Mouse (Mus musculus): ENCODE results near the gene Armc9. TPM values are rescaled to one million over a fixed set of nuclear protein-coding genes. Genes with fewer than 3 reads are reported as not detected.

Armc9 gene
- total and polyA plus RNA-seq, 3 experiments: 10.9 to 15.5 (median 15.1) TPM

DNA sequence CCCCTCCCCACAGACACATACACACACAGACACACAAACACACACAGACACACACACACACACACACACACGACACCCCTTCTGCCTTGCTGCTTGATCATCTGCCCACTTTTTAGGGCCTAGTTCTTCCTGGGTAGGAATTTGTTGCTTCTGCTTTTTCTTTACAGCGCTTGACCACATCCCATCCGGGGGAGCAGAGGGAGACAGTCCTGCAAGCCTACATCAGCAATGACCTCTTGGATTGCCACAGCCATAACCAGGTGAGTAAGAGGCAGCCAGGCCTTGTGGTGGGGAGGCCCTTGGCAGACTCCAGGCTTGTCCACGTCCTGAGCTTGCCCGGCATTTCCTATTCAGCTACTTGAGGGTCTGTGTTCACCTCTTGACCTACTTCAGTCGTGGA is 36.3 kb downstream of the Armc9 start:
- H3K9ac ChIP-seq (ENCODE audit: insufficient read depth, low read depth): no peak overlapping the region
- no peak for DNase-seq (ENCODE audit: extremely low read depth)
- no peaks in the 10 kb centered on the region for H3K9me3 ChIP-seq (replicated peaks; ENCODE audit: low read length)
- dilution Hi-C loops (cut with MboI; ENCODE audit: extremely low pct_ligation_motif_present, extremely low pct_unique_long_range_greater_than_20kb, low sequenced_read_pairs) (loop anchor here (25.0 kb wide), 1 partner anchor 146 kb away; no protein-coding TSS in a partner anchor), in situ Hi-C loops (cut with MboI; ENCODE audit: low pct_ligation_motif_present, low pct_unique_long_range_greater_than_20kb, low sequenced_read_pairs) (no loop called here)
- peaks cover 0 to 11% of the 10 kb centered on the region in 2 experiments; a peak in 2 of 4 replicates for H3K4me1 ChIP-seq (ENCODE audit: control insufficient read depth in 1 of 2, insufficient read depth in 2 of 2)
- no peak overlapping the region for H3K27ac ChIP-seq (ENCODE audit: insufficient read depth, low read depth)
- no peaks in the 10 kb centered on the region for H3K27me3 ChIP-seq (replicated peaks)
- no peak for TF ChIP-seq JUND (conservative IDR thresholded peaks at IDR 0.05; ENCODE audit: low read depth, low read length)
- no peak for TF ChIP-seq MAFK (IDR thresholded peaks at IDR 0.05; ENCODE audit: insufficient replicate concordance, low read length)
- TF ChIP-seq MXI1 (IDR thresholded peaks at IDR 0.05; ENCODE audit: low read depth, low read length): no peak
- TF ChIP-seq RCOR1 (conservative IDR thresholded peaks at IDR 0.05; ENCODE audit: low read depth, low read length): no peak
- no peak for TF ChIP-seq NRF1 (IDR thresholded peaks at IDR 0.05; ENCODE audit: low read depth, low read length)
- TF ChIP-seq MEF2A (IDR thresholded peaks at IDR 0.05; ENCODE audit: borderline replicate concordance, low read depth, low read length): no peak
- no peak for TF ChIP-seq POLR2AphosphoS2 (IDR thresholded peaks at IDR 0.05; ENCODE audit: low read depth, low read length)
- TF ChIP-seq MYC (IDR thresholded peaks at IDR 0.05; ENCODE audit: low read depth, low read length): no peak
- no peak for TF ChIP-seq HCFC1 (IDR thresholded peaks at IDR 0.05; ENCODE audit: low read depth, low read length)
- no peak for TF ChIP-seq UBTF (IDR thresholded peaks at IDR 0.05; ENCODE audit: low read depth, low read length)
- no peak for TF ChIP-seq CHD2 (IDR thresholded peaks at IDR 0.05; ENCODE audit: low read length)
- no peak for TF ChIP-seq ELF1 (IDR thresholded peaks at IDR 0.05; ENCODE audit: low read depth, low read length)
- no peak for TF ChIP-seq RAD21 (IDR thresholded peaks at IDR 0.05; ENCODE audit: low read depth, low read length)
- H3K79me2 ChIP-seq (replicated peaks; ENCODE audit: control insufficient read depth, extremely low read depth, insufficient read depth, poor library complexity, severe bottlenecking): no peaks in the 10 kb centered on the region
- peaks cover 12 to 70% of the 10 kb centered on the region in 2 experiments for H3K36me3 ChIP-seq (replicated peaks in 1 of 2; ENCODE audit: control insufficient read depth in 1 of 2, insufficient read depth in 1 of 2, low read length in 1 of 2)
- no peak overlapping the region for H3K4me3 ChIP-seq (replicated peaks in 1 of 3; ENCODE audit: low read depth in 2 of 3, low read length in 2 of 3, poor library complexity in 1 of 3)
- no peak overlapping the region for H3K4me2 ChIP-seq (ENCODE audit: insufficient read depth, low read depth, poor library complexity, severe bottlenecking)

DNA sequence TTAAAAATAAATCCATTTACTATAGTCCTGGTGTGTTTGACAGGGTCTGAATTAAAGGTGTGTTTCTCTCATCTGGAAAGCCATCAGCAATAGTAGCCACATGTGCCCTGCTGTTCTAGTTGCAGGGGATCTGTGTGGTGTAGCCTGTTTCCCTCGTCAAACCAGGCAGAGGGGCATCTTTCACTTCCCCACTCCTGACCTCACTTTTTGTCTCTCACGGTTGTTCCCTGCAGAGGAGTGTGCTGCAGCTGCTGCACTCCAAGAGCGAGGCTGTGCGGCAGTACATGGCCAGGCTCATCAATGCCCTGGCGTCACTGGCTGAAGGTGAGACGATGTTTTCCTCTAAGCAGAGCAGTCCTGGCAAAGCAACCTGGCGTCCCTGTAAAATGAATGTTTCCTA is 39.5 kb downstream of the Armc9 start:
- DNase-seq (ENCODE audit: extremely low read depth): peak; percentile 27

More for the DNA sequence above, 39.5 kb downstream of the Armc9 start:
- in situ Hi-C loops (cut with MboI; ENCODE audit: low pct_ligation_motif_present, low pct_unique_long_range_greater_than_20kb, low sequenced_read_pairs) (no loop called here), dilution Hi-C loops (cut with MboI; ENCODE audit: extremely low pct_ligation_motif_present, extremely low pct_unique_long_range_greater_than_20kb, low sequenced_read_pairs) (loop anchor here (25.0 kb wide), 1 partner anchor 143 kb away; no protein-coding TSS in a partner anchor)
- Histone ChIP-seq H3K4me2 (ENCODE audit: insufficient read depth, low read depth, poor library complexity, severe bottlenecking) (no peak overlapping the region), H3K36me3 (replicated peaks in 1 of 2; ENCODE audit: control insufficient read depth in 1 of 2, insufficient read depth in 1 of 2, low read length in 1 of 2) (peaks cover 32 to 75% of the 10 kb centered on the region in 2 experiments), H3K4me3 (replicated peaks in 1 of 3; ENCODE audit: low read depth in 2 of 3, low read length in 2 of 3, poor library complexity in 1 of 3) (no peak overlapping the region), H3K79me2 (replicated peaks; ENCODE audit: control insufficient read depth, extremely low read depth, insufficient read depth, poor library complexity, severe bottlenecking) (no peaks in the 10 kb centered on the region), H3K9ac (ENCODE audit: insufficient read depth, low read depth) (no peak overlapping the region), H3K9me3 (replicated peaks; ENCODE audit: low read length) (no peaks in the 10 kb centered on the region), H3K27ac (ENCODE audit: insufficient read depth, low read depth) (no peak overlapping the region), H3K27me3 (replicated peaks) (no peaks in the 10 kb centered on the region), H3K4me1 (ENCODE audit: control insufficient read depth in 1 of 2, insufficient read depth in 2 of 2) (peaks cover 0 to 9% of the 10 kb centered on the region in 2 experiments; a peak in 2 of 4 replicates)
- TF ChIP-seq ETS1 (conservative IDR thresholded peaks at IDR 0.05; ENCODE audit: low read depth, low read length) (no peak), ZKSCAN1 (IDR thresholded peaks at IDR 0.05; ENCODE audit: borderline replicate concordance, low read depth, low read length) (no peak), IRF4 (IDR thresholded peaks at IDR 0.05; ENCODE audit: low read depth, low read length) (peak; percentile 31; the same call in 1 of the 2 replicates), ZC3H11A (IDR thresholded peaks at IDR 0.05; ENCODE audit: low read depth, low read length) (no peak), BHLHE40 (IDR thresholded peaks at IDR 0.05; ENCODE audit: low read depth, low read length) (peak; percentile 35; the same call in 1 of the 2 replicates), MYC (IDR thresholded peaks at IDR 0.05; ENCODE audit: low read depth, low read length) (no peak), E2F4 (IDR thresholded peaks at IDR 0.05; ENCODE audit: insufficient replicate concordance, low read depth, low read length) (no peak)

Measured in CH12.LX (cell line).